Mouse (Mus musculus) spleen, embryonic (tissue): ENCODE data around the gene Smim1.

ENCODE experiments used
- CTCF ChIA-PET: fragments of 350-600 bp; sonication (Branson Sonifier 250); formaldehyde crosslinking; loops from one replicate; lab custom pipeline; 2022; lab: Charles Lee

The Smim1 gene

GRCm38 (mm10) chr4:154021432-154021831, 4.6 kb downstream of the Smim1 start:
- CTCF ChIA-PET: no interaction called here

GRCm38 (mm10) chr4:154019571-154019970, 6.5 kb downstream of the Smim1 start:
- CTCF ChIA-PET: no interaction called here

GRCm38 (mm10) chr4:154015476-154015875, 10.6 kb downstream of the Smim1 start:
- CTCF ChIA-PET: no interaction called here

GRCm38 (mm10) chr4:154012132-154012882, 13.7 kb downstream of the Smim1 start:
- CTCF ChIA-PET: interaction anchor here (1.2 to 1.9 kb wide), 2 partner anchors 37 to 54 kb away, joined by 3 to 6 read pairs; partner anchors contain the start of genes Cep104 and Dffb

GRCm38 (mm10) chr4:154011646-154012089, 14.4 kb downstream of the Smim1 start, which contains the start of gene Lrrc47:
Lrrc47 (plus strand) TSS chr4:154011731.
- CTCF ChIA-PET: interaction anchor here (0.5 to 1.9 kb wide), 3 partner anchors 37 to 1984 kb away, joined by 3 to 6 read pairs (median 3); partner anchors contain the start of genes Cep104, Dffb and Zbtb48

- CTCF ChIA-PET: interaction anchor here (0.5 to 1.9 kb wide), 3 partner anchors 36 to 1984 kb away, joined by 3 to 6 read pairs (median 3); partner anchors contain the start of genes Cep104, Dffb and Zbtb48
Observed at GRCm38 (mm10) chr4:154010907-154011645, 15.0 kb downstream of the Smim1 start.

- CTCF ChIA-PET: no interaction called here
Observed at GRCm38 (mm10) chr4:154007759-154008158, 18.3 kb downstream of the Smim1 start.

- CTCF ChIA-PET: interaction anchor here (0.6 kb wide), 1 partner anchor 92 kb away, joined by 3 read pairs; no protein-coding TSS in a partner anchor
Observed at GRCm38 (mm10) chr4:154006264-154006663, 19.8 kb downstream of the Smim1 start.

- CTCF ChIA-PET: interaction anchor here (0.6 kb wide), 1 partner anchor 93 kb away, joined by 3 read pairs; no protein-coding TSS in a partner anchor
Observed at GRCm38 (mm10) chr4:154005488-154005887, 20.5 kb downstream of the Smim1 start.

- CTCF ChIA-PET: no interaction called here
Observed at GRCm38 (mm10) chr4:153993505-153993904, 32.5 kb downstream of the Smim1 start.

- CTCF ChIA-PET: no interaction called here
Observed at GRCm38 (mm10) chr4:153992715-153993114, 33.3 kb downstream of the Smim1 start.

- CTCF ChIA-PET: interaction anchor here (0.6 kb wide), 1 partner anchor 189 kb away, joined by 10 read pairs; no protein-coding TSS in a partner anchor
Observed at GRCm38 (mm10) chr4:153980470-153980869, 45.6 kb downstream of the Smim1 start.

GRCm38 (mm10) chr4:153979243-153979642, 46.8 kb downstream of the Smim1 start:
- CTCF ChIA-PET: no interaction called here

GRCm38 (mm10) chr4:153975768-153976167, 50.3 kb downstream of the Smim1 start:
- CTCF ChIA-PET: interaction anchor here (1.6 kb wide), 1 partner anchor 36 kb away, joined by 6 read pairs; the partner anchor contains the start of gene Lrrc47

- CTCF ChIA-PET: interaction anchor here (1.6 kb wide), 1 partner anchor 36 kb away, joined by 6 read pairs; the partner anchor contains the start of gene Lrrc47
Observed at GRCm38 (mm10) chr4:153975292-153975662, 50.8 kb downstream of the Smim1 start.

- CTCF ChIA-PET: interaction anchor here (1.6 kb wide), 1 partner anchor 37 kb away, joined by 6 read pairs; the partner anchor contains the start of gene Lrrc47
Observed at GRCm38 (mm10) chr4:153974431-153975291, 51.4 kb downstream of the Smim1 start, which contains the start of the genes Dffb and Cep104. Dffb (minus strand) TSS chr4:153975126. Cep104 (plus strand) TSS chr4:153975194.
